Mouse (Mus musculus) spleen, postnatal 14 days (tissue): Measurements from ENCODE around the gene 1810010H24Rik.
"Not testable (repeated sequence)": the region's sequence is repeated elsewhere in the genome, so short reads cannot be mapped to it uniquely, and the experiment has no call there.

ENCODE experiments used
- DNase-seq, 2 experiments: peaks; one replicate each; pipeline ENCODE4 v3.0.0; 2021 to 2022; ENCODE audit warnings: low spot score in 2 of 2

Gene 1810010H24Rik

DNA sequence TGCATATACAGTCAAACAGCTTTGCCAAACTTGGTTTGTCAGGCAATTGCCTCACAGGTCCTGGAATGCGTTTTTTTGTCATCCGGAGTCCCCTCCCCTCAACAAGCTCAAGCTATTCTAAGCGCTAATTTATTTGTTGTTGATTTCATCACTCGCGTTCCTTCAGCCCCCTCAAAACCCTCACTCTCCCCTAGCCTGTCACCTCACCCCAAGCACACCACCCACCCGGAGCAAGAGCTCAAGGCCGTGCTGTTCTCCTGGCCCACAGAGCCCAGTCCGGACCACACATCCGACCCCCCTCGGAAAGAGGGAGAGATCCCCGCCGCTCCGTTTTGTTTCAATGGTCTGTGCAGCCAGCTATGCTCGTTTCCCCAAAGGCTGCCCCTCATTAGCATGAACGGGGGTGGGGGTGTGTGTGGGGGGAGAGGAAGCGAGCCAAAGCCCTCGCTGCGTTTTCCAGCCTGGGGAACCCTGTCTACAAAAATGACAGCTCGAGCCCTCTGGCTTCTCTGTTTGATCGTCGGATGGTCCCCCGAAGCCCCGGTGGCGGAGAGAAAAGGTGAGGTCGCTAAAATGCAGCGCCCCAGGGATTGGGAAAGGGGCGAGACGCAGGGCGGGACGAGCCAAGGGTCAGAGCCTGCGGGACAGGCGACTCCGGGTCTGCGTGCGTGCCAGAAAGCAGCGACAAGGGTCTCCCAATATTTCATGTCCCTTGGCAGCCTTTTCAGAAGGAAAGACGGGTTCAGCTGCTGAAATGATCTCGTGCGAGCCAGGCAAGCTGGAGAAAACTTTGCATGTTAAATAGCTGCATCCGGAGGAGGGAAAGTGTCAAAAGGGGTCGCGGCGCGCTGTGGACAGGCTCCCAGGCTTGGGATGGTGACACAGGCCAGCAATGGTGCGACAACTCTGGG is at the start of gene 1810010H24Rik:
TSS of gene 1810010H24Rik (plus strand) at position 271 of the 911 bp plus-strand sequence.
- peak in 1 of 2 experiments; percentile 21 for DNase-seq

DNA sequence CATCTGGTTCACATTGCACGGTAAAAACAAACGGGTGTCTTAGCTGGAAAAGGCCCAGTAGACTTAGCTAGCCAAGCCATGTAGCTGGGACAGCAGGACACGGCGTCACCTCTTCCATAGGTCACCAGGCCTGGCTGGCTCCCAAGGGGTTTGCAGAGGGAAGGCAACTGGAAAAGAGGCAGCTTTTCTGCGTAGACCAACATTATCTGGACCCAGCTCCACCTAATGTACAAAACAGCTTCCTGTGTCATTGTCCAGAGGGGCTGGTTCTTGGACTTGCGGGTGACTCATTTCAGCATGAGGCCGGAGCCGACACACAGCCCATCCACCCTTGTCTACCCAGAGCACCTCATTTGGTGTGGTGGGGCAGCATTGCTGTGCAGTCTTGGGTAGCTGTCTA is 49.3 kb upstream of the 1810010H24Rik start:
- DNase-seq = no peak

- DNase-seq = no peak
These were observed 45.0 kb upstream of the 1810010H24Rik start for GRCm38 (mm10) chr11:106980455-106980854.

DNA sequence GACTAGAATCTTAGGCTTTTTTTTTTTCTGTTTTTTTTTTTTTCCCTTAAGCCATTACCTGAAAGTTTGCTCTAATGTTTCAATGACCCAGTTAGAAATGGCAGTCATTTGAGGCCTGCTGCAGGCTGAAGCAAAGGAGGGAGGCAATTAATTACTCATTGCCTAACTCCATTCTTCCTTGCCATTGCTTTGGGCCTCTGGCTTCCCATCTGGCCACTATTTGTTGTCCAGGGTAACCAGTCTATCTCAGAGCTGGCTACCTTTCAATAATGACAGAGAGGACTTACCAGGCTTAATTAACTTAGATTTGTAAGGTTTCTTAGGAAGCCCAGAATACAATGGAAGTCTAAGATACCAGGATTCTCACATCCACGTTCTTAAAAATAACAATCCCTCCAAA is 43.7 kb upstream of the 1810010H24Rik start:
- DNase-seq = no peak

- DNase-seq = no peak
These were observed 43.1 kb upstream of the 1810010H24Rik start for GRCm38 (mm10) chr11:106982351-106982750.

- not testable (repeated sequence) for DNase-seq
These were observed 39.4 kb upstream of the 1810010H24Rik start for GRCm38 (mm10) chr11:106985979-106986604.

GRCm38 (mm10) chr11:106987384-106987783 is 38.1 kb upstream of the 1810010H24Rik start:
- DNase-seq = no peak

GRCm38 (mm10) chr11:106994246-106995085 is 31.0 kb upstream of the 1810010H24Rik start:
- no peak for DNase-seq

- DNase-seq = not testable (repeated sequence)
These were observed 29.0 kb upstream of the 1810010H24Rik start for GRCm38 (mm10) chr11:106996492-106996891.

DNA sequence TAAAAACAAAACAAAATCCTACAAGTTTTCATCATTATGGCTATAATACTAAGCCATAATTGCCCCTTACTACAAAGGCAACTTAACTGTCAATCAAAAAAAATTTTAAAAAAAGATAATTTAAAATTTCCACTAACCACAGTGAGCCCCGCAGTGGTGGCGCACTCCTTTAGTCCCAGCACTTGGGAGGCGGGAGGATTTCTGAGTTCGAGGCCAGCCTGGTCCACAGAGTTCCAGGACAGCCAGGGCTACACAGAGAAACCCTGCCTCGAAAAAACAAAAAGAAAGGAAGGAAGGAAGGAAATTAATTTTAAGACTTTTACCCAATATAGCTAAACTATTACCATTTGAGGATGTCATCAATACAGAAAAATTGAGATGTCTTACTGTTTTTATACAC is 27.5 kb upstream of the 1810010H24Rik start:
- DNase-seq = no peak

DNA sequence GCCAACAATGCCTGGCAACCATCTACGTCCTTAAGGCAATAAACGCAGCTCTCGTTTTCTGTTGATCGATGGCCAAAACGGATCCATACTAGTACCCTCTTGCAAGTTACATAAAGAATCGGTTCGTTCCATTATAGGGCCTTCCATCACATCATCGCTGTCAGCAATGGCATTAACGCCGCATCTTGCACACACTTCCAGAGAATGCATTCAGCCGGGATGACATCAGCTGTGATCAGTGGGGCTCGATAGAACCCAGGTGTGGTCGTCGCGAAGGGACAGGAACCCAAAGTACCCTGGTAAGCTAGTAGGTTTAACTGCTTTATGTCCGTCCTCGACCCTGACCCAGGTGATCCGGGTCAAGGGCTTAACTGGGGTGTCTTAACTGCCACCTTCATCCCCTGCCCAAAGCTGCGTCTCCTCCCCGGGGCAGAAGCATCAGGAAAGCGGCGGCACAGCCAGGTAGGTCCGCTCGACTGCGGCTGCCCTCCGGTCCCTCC is 26.8 kb upstream of the 1810010H24Rik start:
- DNase-seq = peak in 1 of 2 experiments; percentile 20

GRCm38 (mm10) chr11:106999151-106999948 is 26.1 kb upstream of the 1810010H24Rik start, which contains the start of gene Kpna2:
Gene Kpna2, minus strand, starts transcription at chr11:106999541.
- DNase-seq = peak; percentile 83 to 86

DNA sequence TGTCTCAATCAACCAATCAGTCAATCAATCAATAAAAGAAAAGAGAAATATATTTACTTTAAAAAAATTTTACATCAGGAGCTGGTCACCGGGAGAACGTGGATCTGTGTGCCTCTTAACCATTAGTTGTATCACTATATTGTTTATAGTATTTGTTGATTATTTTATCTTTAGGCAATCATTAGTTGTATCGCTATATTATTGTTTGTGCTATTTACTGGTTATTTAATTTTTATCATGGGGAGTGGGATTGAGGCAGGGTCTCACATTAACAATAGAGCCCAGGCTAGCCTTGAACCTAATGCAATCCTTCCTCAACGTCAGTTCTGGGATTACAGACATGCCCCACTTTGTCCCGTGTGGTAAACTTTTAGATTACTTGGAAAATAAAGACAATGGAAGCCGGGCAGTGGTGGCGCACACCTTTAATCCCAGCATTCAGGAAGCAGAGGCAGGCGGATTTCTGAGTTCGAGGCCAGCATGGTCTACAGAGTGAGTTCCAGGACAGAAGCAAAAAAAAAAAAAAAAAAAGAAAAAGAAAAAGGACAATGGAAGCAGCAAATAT is 25.4 kb upstream of the 1810010H24Rik start:
- DNase-seq = no peak

- no peak for DNase-seq
These were observed 23.5 kb upstream of the 1810010H24Rik start for GRCm38 (mm10) chr11:107001760-107002675.

GRCm38 (mm10) chr11:107005538-107005937 is 19.9 kb upstream of the 1810010H24Rik start:
- no peak for DNase-seq

- no peak for DNase-seq
These were observed 15.0 kb upstream of the 1810010H24Rik start for GRCm38 (mm10) chr11:107010447-107010846.

DNA sequence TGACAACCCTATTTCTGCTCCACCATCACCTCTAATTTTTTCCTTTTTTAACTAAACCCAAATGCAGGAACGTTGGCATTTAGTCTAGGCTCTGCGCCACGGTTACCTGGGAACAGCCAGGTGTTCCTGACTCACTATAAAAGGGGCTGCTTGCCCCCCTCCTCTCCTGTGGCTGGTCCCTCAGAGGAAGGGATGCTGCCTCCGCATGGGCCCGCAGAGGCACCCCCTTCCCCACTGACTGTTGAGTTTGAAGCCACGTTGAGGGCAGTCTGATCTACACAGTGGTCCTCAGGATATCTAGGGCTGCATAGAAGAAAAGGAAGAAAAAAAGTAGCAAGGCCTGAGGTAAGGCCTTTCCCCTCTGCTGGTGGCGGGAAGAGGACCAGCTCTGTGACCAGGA is 14.3 kb upstream of the 1810010H24Rik start:
- no peak for DNase-seq

DNA sequence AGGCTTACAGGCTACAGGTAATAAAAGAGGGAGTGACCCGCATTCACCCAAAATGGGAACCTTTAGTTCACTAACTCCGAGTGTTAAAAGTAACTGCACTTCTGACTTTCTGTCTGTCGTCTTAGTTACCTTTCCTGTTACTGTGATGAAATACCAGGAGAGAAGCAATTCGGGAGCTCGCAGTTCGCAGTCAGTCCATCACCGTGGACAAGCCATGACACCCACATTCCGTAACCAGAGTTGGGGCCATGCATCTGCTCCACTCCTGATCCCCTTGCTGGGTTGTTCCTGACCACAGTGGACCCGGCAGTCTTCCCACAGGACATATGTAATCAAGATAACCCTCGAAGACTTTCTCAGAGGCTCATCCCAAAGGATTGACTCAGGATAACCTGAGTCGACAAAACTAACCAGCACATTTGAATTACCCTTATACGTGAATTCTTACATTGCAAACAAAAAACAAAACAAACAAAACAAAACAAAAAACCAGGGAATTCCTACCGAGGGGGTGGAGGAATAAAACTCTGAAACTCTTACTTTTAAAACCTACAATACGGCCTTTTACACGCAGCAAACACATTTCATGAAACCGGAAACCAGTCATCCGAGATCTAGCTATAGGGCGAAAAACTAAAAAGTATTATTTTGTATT is 13.7 kb upstream of the 1810010H24Rik start:
- DNase-seq = no peak
